Mouse (Mus musculus) embryo, embryonic 9.5 days (tissue): ENCODE data around the gene Rlbp1.

Experiments
- DNase-seq: peaks from one replicate; pipeline ENCODE4 v3.0.0-alpha.2; 2017; ENCODE audit errors: extremely low spot score

Gene Rlbp1

GRCm38 (mm10) chr7:79376516-79377275, 10.2 kb downstream of the Rlbp1 start:
- no peak for DNase-seq

GRCm38 (mm10) chr7:79375594-79375993, 11.3 kb downstream of the Rlbp1 start:
- no peak for DNase-seq

GRCm38 (mm10) chr7:79374017-79374416, 12.8 kb downstream of the Rlbp1 start:
- no peak for DNase-seq

- peak; percentile 74 for DNase-seq
Observed at GRCm38 (mm10) chr7:79371321-79371879, 15.4 kb downstream of the Rlbp1 start.

- DNase-seq: no peak
Observed at GRCm38 (mm10) chr7:79369416-79369815, 17.4 kb downstream of the Rlbp1 start.

GRCm38 (mm10) chr7:79368664-79369063, 18.2 kb downstream of the Rlbp1 start:
- DNase-seq: no peak

- no peak for DNase-seq
Observed at GRCm38 (mm10) chr7:79363370-79364043, 23.3 kb downstream of the Rlbp1 start.

GRCm38 (mm10) chr7:79362830-79363229, 24.0 kb downstream of the Rlbp1 start:
- DNase-seq: no peak

- DNase-seq: no peak
Observed at GRCm38 (mm10) chr7:79362208-79362607, 24.6 kb downstream of the Rlbp1 start.

GRCm38 (mm10) chr7:79360056-79360455, 26.8 kb downstream of the Rlbp1 start:
- DNase-seq: no peak

GRCm38 (mm10) chr7:79359183-79359435, 27.7 kb downstream of the Rlbp1 start:
- DNase-seq: no peak

GRCm38 (mm10) chr7:79358350-79359182, 28.3 kb downstream of the Rlbp1 start:
- DNase-seq: no peak

- DNase-seq: peak; percentile 74
Observed at GRCm38 (mm10) chr7:79349738-79350386, 37.0 kb downstream of the Rlbp1 start.

- no peak for DNase-seq
Observed at GRCm38 (mm10) chr7:79348816-79349215, 38.0 kb downstream of the Rlbp1 start.

- no peak for DNase-seq
Observed at GRCm38 (mm10) chr7:79347108-79347813, 39.6 kb downstream of the Rlbp1 start.

- DNase-seq: no peak
Observed at GRCm38 (mm10) chr7:79346555-79347075, 40.2 kb downstream of the Rlbp1 start.

- peak; percentile 40 for DNase-seq
Observed at GRCm38 (mm10) chr7:79345902-79346301, 40.9 kb downstream of the Rlbp1 start.

GRCm38 (mm10) chr7:79336362-79336910, 50.4 kb downstream of the Rlbp1 start:
- no peak for DNase-seq

GRCm38 (mm10) chr7:79333419-79333818, 53.4 kb downstream of the Rlbp1 start:
- no peak for DNase-seq

- DNase-seq: no peak
Observed at GRCm38 (mm10) chr7:79331197-79331596, 55.7 kb downstream of the Rlbp1 start.

GRCm38 (mm10) chr7:79328769-79329168, 58.1 kb downstream of the Rlbp1 start:
- no peak for DNase-seq
